Mouse (Mus musculus): Measurements from ENCODE around the gene Pla2g12b.
A peak's percentile ranks its signal among the peaks of the same experiment; 100 is the strongest.

Pla2g12b gene

DNA sequence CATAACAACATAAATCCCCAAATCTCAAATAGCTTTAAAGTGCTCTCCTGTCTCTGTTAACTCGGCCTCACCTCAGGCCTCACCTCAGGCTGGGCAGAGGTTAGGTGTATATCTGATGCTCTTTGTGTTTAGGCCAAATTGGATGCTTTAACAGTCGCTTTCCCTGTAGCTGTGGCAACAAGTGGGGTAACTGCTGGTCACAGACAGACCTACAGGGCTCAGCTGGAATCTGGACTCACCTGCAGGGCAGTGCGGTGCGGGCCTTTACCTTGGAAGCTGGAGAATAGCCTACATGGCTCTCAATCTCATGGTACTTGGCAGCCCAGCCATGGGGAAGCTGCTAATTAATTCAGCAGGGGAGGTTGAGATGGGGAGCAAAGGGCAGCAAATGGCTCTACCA is 63.2 kb downstream of the Pla2g12b start:
- DNase-seq (ENCODE audit: inconsistent ontology term), result no peak

- DNase-seq (ENCODE audit: inconsistent ontology term), result no peak
Measured at GRCm38 (mm10) chr10:59467297-59467696, 63.8 kb downstream of the Pla2g12b start.

- peak; percentile 28 for DNase-seq (ENCODE audit: inconsistent ontology term)
Measured at GRCm38 (mm10) chr10:59470451-59470850, 67.0 kb downstream of the Pla2g12b start.
